Comparison of ENCODE assay signal across 29 mouse cellular contexts in genomic region chr10:32952494-32952893, GRCm38 (mm10).
A peak's percentile ranks its signal among the peaks of the same experiment; 100 is the strongest.
DNase-seq lines count a peak whose midpoint lies in the region; ATAC-seq and TF ChIP-seq lines count a peak whose summit lies in the region.
"Had no signal": no experiment of that assay in that cellular context is flagged by ENCODE, and none has a peak within 500 bp of the region (broad histone marks: within the 10 kb centered on the region; RNA-seq: fewer than 3 reads in every experiment).

No protein-coding gene starts in this region.

- no peak overlapping the region for H3K4me3 ChIP-seq in embryonic facial prominence, embryonic 14.5 days (ENCODE audit: low read depth, low read length)
- H3K4me3 ChIP-seq in embryonic facial prominence, embryonic 10.5 days = no peak overlapping the region
- no peak overlapping the region for H3K4me3 ChIP-seq in hindbrain, postnatal 0 days (ENCODE audit: low read length)
- no peak overlapping the region for H3K4me3 ChIP-seq in hindbrain, embryonic 16.5 days (ENCODE audit: low read length)
- H3K4me3 ChIP-seq: embryonic facial prominence, embryonic 13.5 days; erythroblast, embryonic 14.5 days; forebrain, embryonic 12.5 days; heart, embryonic 10.5 days; heart, embryonic 15.5 days; liver, embryonic 12.5 days; neural tube, embryonic 13.5 days had no signal

- TF ChIP-seq POLR2A in brain, embryonic 14.5 days (IDR thresholded peaks at IDR 0.05; ENCODE audit: borderline replicate concordance, extremely low read depth, insufficient read depth, insufficient read length, poor library complexity, severe bottlenecking) = no peak

- no peaks in the 10 kb centered on the region for H3K27me3 ChIP-seq in embryonic facial prominence, embryonic 14.5 days (replicated peaks; ENCODE audit: control insufficient read depth, insufficient read depth, low read length)
- no peaks in the 10 kb centered on the region for H3K27me3 ChIP-seq in embryonic facial prominence, embryonic 10.5 days (replicated peaks; ENCODE audit: low read depth, poor library complexity, severe bottlenecking)
- H3K27me3 ChIP-seq in hindbrain, postnatal 0 days (ENCODE audit: insufficient read depth, low read length) = no peaks in the 10 kb centered on the region
- no peaks in the 10 kb centered on the region for H3K27me3 ChIP-seq in hindbrain, embryonic 16.5 days (replicated peaks; ENCODE audit: control insufficient read depth, insufficient read depth, low read length)
- H3K27me3 ChIP-seq: CH12.LX; embryonic facial prominence, embryonic 13.5 days; forebrain, embryonic 12.5 days; heart, embryonic 15.5 days; liver, embryonic 12.5 days; neural tube, embryonic 13.5 days had no signal

- TF ChIP-seq CTCF in hindbrain, postnatal 0 days (IDR thresholded peaks at IDR 0.05; ENCODE audit: low read depth) = no peak
- no peak for TF ChIP-seq CTCF in brain, embryonic 14.5 days (IDR thresholded peaks at IDR 0.05; ENCODE audit: borderline replicate concordance, extremely low read depth, insufficient read depth, insufficient read length)

- no peak overlapping the region for H3K27ac ChIP-seq in embryonic facial prominence, embryonic 14.5 days (replicated peaks; ENCODE audit: low read depth, low read length)
- H3K27ac ChIP-seq in embryonic facial prominence, embryonic 10.5 days (replicated peaks) = no peak overlapping the region
- H3K27ac ChIP-seq in hindbrain, postnatal 0 days = no peak overlapping the region
- H3K27ac ChIP-seq in hindbrain, embryonic 16.5 days (ENCODE audit: low read depth, low read length) = no peak overlapping the region
- H3K27ac ChIP-seq: embryonic facial prominence, embryonic 13.5 days; forebrain, embryonic 12.5 days; heart, embryonic 10.5 days; heart, embryonic 15.5 days; kidney, postnatal 0 days; liver, embryonic 12.5 days; macrophage; neural tube, embryonic 13.5 days had no signal

- H3K9me3 ChIP-seq in embryonic facial prominence, embryonic 14.5 days (ENCODE audit: control insufficient read depth, low read length) = 0 out of 2 replicates have a peak, but pooled peaks cover 1% of the 10 kb centered on the region
- peaks cover under 1% of the 10 kb centered on the region; the same call in 1 of the 2 replicates for H3K9me3 ChIP-seq in embryonic facial prominence, embryonic 10.5 days
- no peaks in the 10 kb centered on the region for H3K9me3 ChIP-seq in hindbrain, postnatal 0 days (ENCODE audit: low read length)
- H3K9me3 ChIP-seq in hindbrain, embryonic 16.5 days (ENCODE audit: control insufficient read depth, low read length) = no peaks in the 10 kb centered on the region
- H3K9me3 ChIP-seq: heart, embryonic 10.5 days; heart, embryonic 15.5 days; liver, embryonic 12.5 days; neural tube, embryonic 13.5 days had no signal

- no peak overlapping the region for H3K9ac ChIP-seq in embryonic facial prominence, embryonic 14.5 days (ENCODE audit: low read depth, low read length)
- no peak overlapping the region for H3K9ac ChIP-seq in hindbrain, postnatal 0 days (replicated peaks; ENCODE audit: low read length)
- no peak overlapping the region for H3K9ac ChIP-seq in hindbrain, embryonic 16.5 days (ENCODE audit: low read depth, low read length)
- H3K9ac ChIP-seq: embryonic facial prominence, embryonic 13.5 days; forebrain, embryonic 12.5 days; heart, embryonic 15.5 days; liver, embryonic 12.5 days; liver, postnatal 0 days; neural tube, embryonic 13.5 days had no signal

- H3K36me3 ChIP-seq in embryonic facial prominence, embryonic 14.5 days (ENCODE audit: control insufficient read depth, insufficient read depth, low read length) = no peaks in the 10 kb centered on the region
- no peaks in the 10 kb centered on the region for H3K36me3 ChIP-seq in embryonic facial prominence, embryonic 10.5 days (replicated peaks)
- H3K36me3 ChIP-seq in hindbrain, postnatal 0 days (ENCODE audit: insufficient read depth, low read length) = no peaks in the 10 kb centered on the region
- no peaks in the 10 kb centered on the region for H3K36me3 ChIP-seq in hindbrain, embryonic 16.5 days (ENCODE audit: control insufficient read depth, insufficient read depth, low read length)
- H3K36me3 ChIP-seq: embryonic facial prominence, embryonic 13.5 days; forebrain, embryonic 12.5 days; heart, embryonic 10.5 days; heart, embryonic 15.5 days; liver, embryonic 12.5 days; neural tube, embryonic 13.5 days had no signal

- peak; percentile 2 for DNase-seq in embryonic facial prominence, embryonic 14.5 days (ENCODE audit: low spot score)
- no peak for DNase-seq in embryonic facial prominence, embryonic 10.5 days (ENCODE audit: low spot score)
- DNase-seq in hindbrain, postnatal 0 days (ENCODE audit: low spot score) = peak; percentile 11
- DNase-seq in left cerebral cortex, adult 11 months (ENCODE audit: low spot score) = peak; percentile 4
- DNase-seq in left cerebral cortex, adult 8-10 months (ENCODE audit: low spot score in 2 of 2) = no peak
- peak; percentile 38 for DNase-seq in brain, embryonic 14.5 days (ENCODE audit: low read depth)
- DNase-seq in retina, postnatal 1 day = no peak
- DNase-seq: adrenal gland, adult 8-10 months; cerebellum, adult 11-12 months; cerebellum, adult 9-11 months; embryo, embryonic 11 days; gastrocnemius, postnatal 14 days; kidney, adult 8-10 months; left cerebral cortex, postnatal 4 days; liver, postnatal 0 days; thymus, postnatal 4 days had no signal

- H3K4me1 ChIP-seq in embryonic facial prominence, embryonic 14.5 days (ENCODE audit: control insufficient read depth, insufficient read depth, low read length) = no peaks in the 10 kb centered on the region
- no peaks in the 10 kb centered on the region for H3K4me1 ChIP-seq in embryonic facial prominence, embryonic 10.5 days
- H3K4me1 ChIP-seq in hindbrain, postnatal 0 days (ENCODE audit: insufficient read depth, low read length) = no peaks in the 10 kb centered on the region
- no peaks in the 10 kb centered on the region for H3K4me1 ChIP-seq in hindbrain, embryonic 16.5 days (ENCODE audit: control insufficient read depth, insufficient read depth, low read depth, low read length)
- H3K4me1 ChIP-seq: embryonic facial prominence, embryonic 13.5 days; forebrain, embryonic 12.5 days; heart, embryonic 10.5 days; heart, embryonic 15.5 days; liver, embryonic 12.5 days; neural tube, embryonic 13.5 days had no signal

- whole genome bisulfite sequencing in embryonic facial prominence, embryonic 14.5 days = 80% methylated on average over 2 of the region's 2 CpGs
- WGBS in embryonic facial prominence, embryonic 10.5 days = 89% methylated on average over 2 of the region's 2 CpGs
- WGBS in hindbrain, postnatal 0 days = 83% methylated on average over 2 of the region's 2 CpGs
- 87% methylated on average over 2 of the region's 2 CpGs for WGBS in hindbrain, embryonic 16.5 days

- ATAC-seq in embryonic facial prominence, embryonic 14.5 days (ENCODE audit: low read depth) = no peak
- ATAC-seq in hindbrain, postnatal 0 days = no peak
- ATAC-seq in hindbrain, embryonic 16.5 days = no peak
- ATAC-seq: intestine, embryonic 16.5 days; liver, embryonic 12.5 days; liver, postnatal 0 days; lung, postnatal 0 days had no signal

- no peak overlapping the region for H3K4me2 ChIP-seq in embryonic facial prominence, embryonic 14.5 days (ENCODE audit: low read depth, low read length)
- no peak overlapping the region for H3K4me2 ChIP-seq in hindbrain, postnatal 0 days (ENCODE audit: low read depth, low read length)
- no peak overlapping the region for H3K4me2 ChIP-seq in hindbrain, embryonic 16.5 days (ENCODE audit: low read length)
- H3K4me2 ChIP-seq: embryonic facial prominence, embryonic 13.5 days; forebrain, embryonic 12.5 days; heart, embryonic 15.5 days; liver, embryonic 12.5 days; neural tube, embryonic 13.5 days had no signal

Comparison
In these comparisons a context has a peak if more than half of its experiments do, and no peak if none do; other contexts are left out.
1. DNase-seq: peak in embryonic facial prominence, embryonic 14.5 days (single experiment), hindbrain, postnatal 0 days (single experiment), left cerebral cortex, adult 11 months (single experiment) and brain, embryonic 14.5 days (single experiment); none in embryonic facial prominence, embryonic 10.5 days (single experiment), left cerebral cortex, adult 8-10 months (0 of 2) and retina, postnatal 1 day (single experiment).